Mouse (Mus musculus) heart, adult 2 months (tissue): ENCODE measurements at regions not wholly inside any gene's neighbourhood (a gene's known extent, or its start where the extent isn't known, plus 50 kb on each side); places are given as distances from the start of the nearest gene placed in this dataset.

Source experiments
- CTCF ChIP-seq: fragments of 200-600 bp; IDR thresholded peaks from 2 replicates; pipeline ENCODE4 v1.8.1; 2022; ENCODE audit warnings: antibody characterized with exemption, mild to moderate bottlenecking, moderate library complexity
- EP300 ChIP-seq: fragments of 200-500 bp; IDR thresholded peaks from 2 replicates; pipeline ENCODE4 v1.6.1; 2011; ENCODE audit warnings: low read depth, low read length, control low read depth; ENCODE audit not compliant: insufficient read depth
- POLR2A ChIP-seq: fragments of 200-500 bp; IDR thresholded peaks from 2 replicates; pipeline ENCODE4 v1.6.1; 2011; ENCODE audit warnings: mild to moderate bottlenecking, low read depth, low read length, control low read depth; ENCODE audit not compliant: insufficient read depth

DNA sequence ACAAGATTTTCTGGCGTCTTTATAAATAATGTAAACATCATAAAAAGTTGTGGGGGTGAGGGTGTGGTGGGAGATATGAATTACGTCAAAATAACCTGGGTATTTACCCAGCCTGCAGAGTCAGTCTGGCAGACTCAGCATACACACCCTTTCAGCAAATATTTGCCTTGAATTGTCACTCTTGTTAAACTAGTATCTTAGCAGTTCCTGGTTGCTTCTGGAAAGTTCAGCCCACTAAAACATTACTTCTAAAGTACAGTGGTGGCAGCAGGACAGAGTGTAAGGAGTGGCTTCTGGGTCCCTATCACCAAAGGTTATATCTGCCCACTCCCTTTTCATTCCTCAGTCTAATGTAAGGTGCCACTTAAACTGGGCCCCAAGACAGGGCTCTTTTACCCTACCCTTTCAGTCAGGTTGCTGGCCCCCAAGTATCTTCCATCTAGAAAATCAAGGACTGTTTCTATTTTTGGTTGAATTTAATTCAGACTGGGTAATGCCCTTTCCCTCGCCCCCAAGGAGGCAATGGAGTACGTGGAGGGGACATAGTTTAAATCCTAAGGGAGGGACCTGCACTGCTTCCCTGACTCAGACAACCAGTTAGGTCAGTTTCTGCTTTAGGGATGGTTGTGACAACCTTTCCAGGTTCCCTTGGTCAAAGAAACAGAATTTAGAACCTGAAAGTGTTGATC is 289.3 kb downstream of the Pik3r1 start:
- TF ChIP-seq POLR2A (no peak), CTCF (no peak), EP300 (no peak)
